Mouse (Mus musculus) inflammation-experienced regulatory T-cells, adult 16 weeks (primary cell): ENCODE measurements around the gene Dscaml1. TPM values are rescaled to one million over a fixed set of nuclear protein-coding genes. Genes with fewer than 3 reads are reported as not detected.

Experiments used
- polyA plus RNA-seq: library from polyadenylated mRNA; unstranded; fragments of 100-300 nt; shearing (Covaris generic); gene quantifications from one replicate; pipeline ENCODE4 v1.2.1, GENCODE M21; 2017

Dscaml1 gene
- polyA plus RNA-seq = 0.37 TPM

DNA sequence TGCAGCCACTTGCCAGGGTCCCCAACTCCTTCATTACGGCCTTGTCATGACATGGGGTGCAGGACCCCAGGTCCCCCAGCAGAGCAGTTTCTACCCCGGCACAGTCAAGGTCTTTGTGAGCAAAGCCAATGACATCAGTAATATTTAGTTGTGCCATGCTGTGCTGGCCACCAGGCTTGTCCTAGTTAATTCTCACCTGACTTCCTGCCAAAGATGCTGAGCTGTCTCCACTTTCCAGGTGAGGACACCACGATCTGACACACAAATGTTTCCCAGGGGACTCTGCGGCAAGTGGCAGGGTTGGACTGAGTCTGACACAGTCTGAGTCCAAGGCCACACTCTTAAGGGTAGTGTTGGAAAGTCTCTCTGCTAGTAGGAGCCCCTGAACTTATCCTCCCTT lies at the start of gene Dscaml1:
TSS of gene Dscaml1 (plus strand) at position 173 of the 400 bp plus-strand sequence.

GRCm38 (mm10) chr9:45399434-45399833 lies 27.0 kb upstream of the Dscaml1 start, which contains the start of gene Fxyd2:
Gene Fxyd2, plus strand, starts transcription at chr9:45399669.

Other genes starting within 250 kb of the Dscaml1 start
- 1.3 TPM for gene BC049352, start 244.6 kb upstream of the Dscaml1 start, polyA plus RNA-seq
- not detected for gene Tmprss4, start 222.5 kb upstream of the Dscaml1 start, polyA plus RNA-seq
- gene Il10ra, start 157.5 kb upstream of the Dscaml1 start, polyA plus RNA-seq = 107 TPM
- gene Tmprss13, start 107.5 kb upstream of the Dscaml1 start, polyA plus RNA-seq = 0.61 TPM
- 0.22 TPM for gene Fxyd6, start 56.4 kb upstream of the Dscaml1 start, polyA plus RNA-seq
- not detected for gene Fxyd2, start 27.0 kb upstream of the Dscaml1 start, polyA plus RNA-seq